Mouse (Mus musculus) ovary, postnatal 36 days (tissue): ENCODE measurements around the gene Timm29.
A peak's percentile ranks its signal among the peaks of the same experiment; 100 is the strongest.

Experiments
- DNase-seq: peaks from one replicate; pipeline ENCODE4 v3.0.0; 2022; ENCODE audit warnings: low spot score, mixed read lengths

Gene Timm29

DNA sequence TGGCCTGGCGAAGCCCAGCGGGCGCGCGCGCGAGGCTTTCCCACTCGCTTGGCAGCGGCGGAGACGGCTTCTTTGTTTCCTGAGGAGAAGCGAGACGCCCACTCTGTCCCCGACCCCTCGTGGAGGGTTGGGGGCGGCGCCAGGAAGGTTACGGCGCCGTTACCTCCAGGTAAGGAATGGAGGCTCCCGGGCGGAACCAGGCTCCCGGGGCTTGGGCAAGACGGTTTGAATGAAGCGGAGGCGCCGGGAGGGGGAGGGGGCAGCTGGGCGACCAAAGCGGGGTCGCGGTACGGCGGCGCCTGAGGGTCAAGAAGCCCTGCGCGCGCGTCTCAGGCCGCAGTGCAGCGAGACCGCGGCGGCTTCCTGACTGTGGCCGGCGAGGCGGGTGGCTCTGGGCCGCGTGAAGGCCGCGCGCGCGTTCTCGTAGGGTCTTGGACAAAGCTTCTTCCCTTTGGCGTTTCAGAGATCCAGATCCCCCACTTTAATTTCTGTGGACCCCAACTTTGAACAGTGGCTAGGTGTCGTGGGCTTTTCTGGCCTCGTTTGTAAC lies 23.8 kb downstream of the Timm29 start:
- peak; percentile 92 for DNase-seq

DNA sequence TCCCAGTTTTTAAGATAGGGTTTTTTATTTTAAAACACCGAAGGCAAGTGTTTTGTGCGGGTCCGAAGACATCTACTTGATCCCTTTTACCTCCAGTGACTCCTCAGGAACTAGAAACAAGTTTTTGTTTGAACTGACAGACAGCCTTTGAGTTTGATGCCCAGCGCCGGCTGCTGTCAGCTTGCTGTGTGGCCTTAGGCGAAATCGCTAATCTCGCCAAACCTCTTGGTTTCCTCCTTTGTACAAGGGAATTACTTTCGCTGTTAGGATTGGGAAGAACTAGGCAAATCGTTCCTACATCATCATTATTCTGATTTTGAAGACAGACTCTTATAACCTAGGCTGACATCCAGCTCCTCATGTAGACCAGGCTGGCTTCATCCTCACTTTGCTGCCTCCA lies 24.5 kb downstream of the Timm29 start:
- DNase-seq = no peak

GRCm38 (mm10) chr9:21620229-21620628 lies 27.7 kb downstream of the Timm29 start:
- no peak for DNase-seq

- no peak for DNase-seq
Observed at GRCm38 (mm10) chr9:21622676-21623075, 30.2 kb downstream of the Timm29 start.

GRCm38 (mm10) chr9:21625342-21626339 lies 33.1 kb downstream of the Timm29 start:
- DNase-seq = no peak

- no peak for DNase-seq
Observed at GRCm38 (mm10) chr9:21626571-21626970, 34.0 kb downstream of the Timm29 start.

DNA sequence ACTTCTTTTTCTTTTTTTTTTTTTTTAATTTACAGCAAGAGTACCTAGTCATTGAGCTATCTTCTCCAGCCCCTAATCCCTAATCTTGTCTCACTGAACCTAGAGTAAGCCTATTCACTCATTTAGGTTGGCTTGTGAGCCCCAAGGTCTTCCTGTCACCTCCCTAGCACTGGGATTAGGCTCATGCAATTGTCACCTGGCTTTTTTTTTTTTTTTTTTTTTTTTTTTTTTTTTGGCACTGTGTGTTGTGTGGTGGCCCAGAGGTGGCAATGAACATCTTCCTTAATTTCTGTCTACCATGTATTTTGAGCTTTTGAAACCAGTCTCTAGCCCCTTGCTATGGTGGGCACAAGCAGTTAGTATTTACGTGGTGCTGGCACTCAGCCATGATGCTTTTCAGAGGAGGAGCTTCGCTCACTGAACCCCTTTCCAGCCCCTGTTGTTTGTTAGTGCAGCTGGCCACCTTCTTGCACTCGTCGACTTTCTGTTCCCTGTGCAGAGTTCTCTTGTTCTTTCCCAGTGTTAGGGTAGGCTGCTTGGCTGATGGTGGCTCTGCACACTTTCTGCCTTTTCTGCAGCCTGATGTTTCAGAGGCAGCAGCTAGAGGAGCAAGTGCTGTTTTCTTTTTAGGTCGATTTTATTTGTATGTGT lies 34.7 kb downstream of the Timm29 start:
- DNase-seq = no peak

DNA sequence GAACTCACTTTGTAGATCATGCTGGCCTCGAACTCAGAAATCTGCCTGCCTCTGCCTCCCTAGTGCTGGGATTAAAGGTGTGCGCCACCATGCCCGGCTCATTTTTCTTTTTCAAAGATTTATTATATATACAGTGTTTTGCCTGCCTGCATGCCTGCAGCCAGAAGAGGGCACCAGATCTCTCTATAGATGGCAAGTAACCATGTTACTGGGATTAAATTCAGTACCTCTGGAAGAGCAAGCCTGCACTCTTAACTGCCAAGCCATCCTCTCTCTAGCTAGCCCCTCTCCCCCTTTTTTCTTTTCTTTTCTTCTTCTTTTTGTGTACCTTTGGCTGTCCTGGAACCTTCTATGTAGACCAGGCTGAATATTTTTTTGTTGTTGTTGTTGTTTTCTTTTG lies 38.2 kb downstream of the Timm29 start:
- no peak for DNase-seq

GRCm38 (mm10) chr9:21633106-21633505 lies 40.6 kb downstream of the Timm29 start:
- DNase-seq = no peak

GRCm38 (mm10) chr9:21635639-21636038 lies 43.1 kb downstream of the Timm29 start:
- no peak for DNase-seq

DNA sequence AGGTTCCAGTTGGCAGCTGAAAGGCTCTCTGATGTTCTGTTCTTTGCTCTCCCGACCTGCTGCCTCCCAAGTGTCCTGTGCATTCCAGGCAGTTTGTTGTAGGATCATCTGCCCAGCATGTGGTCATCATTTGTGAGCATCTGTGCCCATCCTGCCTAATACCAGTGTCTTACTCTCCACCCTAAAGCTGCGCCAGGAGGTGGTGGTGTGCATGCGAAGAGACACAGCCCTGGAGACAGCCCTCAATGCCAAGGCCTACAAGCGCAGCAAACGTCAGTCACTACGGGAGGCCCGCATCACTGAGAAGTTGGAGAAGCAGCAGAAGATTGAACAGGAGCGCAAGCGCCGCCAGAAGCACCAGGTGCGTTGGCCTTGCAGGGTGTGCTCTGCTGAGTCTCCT lies 46.5 kb downstream of the Timm29 start:
- DNase-seq = no peak
